Mouse (Mus musculus) stomach, embryonic 14.5 days (tissue): ENCODE data around the gene Sycp1. TPM values are rescaled to one million over a fixed set of nuclear protein-coding genes. Genes with fewer than 3 reads are reported as not detected.

Source experiments
- ATAC-seq: fragments of 200-750 bp; cut with Nextera tagmentation; 2 replicates; pipeline ENCODE4 v1.8.0; 2017; ENCODE audit warnings: low read depth, moderate TSS enrichment; ENCODE audit not compliant: insufficient number of reproducible peaks, insufficient read depth, low FRiP score
- H3K27ac ChIP-seq: fragments of 300-500 bp; sonication (generic); 2 replicates; pipeline ENCODE4 v1.5.1; 2014; ENCODE audit warnings: mild to moderate bottlenecking, low read length, moderate library complexity, mixed read lengths
- H3K27me3 ChIP-seq: fragments of 300-500 bp; sonication (generic); 2 replicates; pipeline ENCODE4 v1.6.1; 2014; ENCODE audit warnings: low read length, control low read depth, mixed read lengths; ENCODE audit not compliant: control insufficient read depth, insufficient read depth
- H3K36me3 ChIP-seq: fragments of 300-500 bp; sonication (generic); 2 replicates; pipeline ENCODE4 v1.6.1; 2014; ENCODE audit warnings: mild to moderate bottlenecking, control low read depth, low read length, moderate library complexity, mixed read lengths; ENCODE audit not compliant: control insufficient read depth, insufficient read depth
- H3K4me1 ChIP-seq: fragments of 300-500 bp; sonication (generic); 2 replicates; pipeline ENCODE4 v1.6.1; 2014; ENCODE audit warnings: low read length, control low read depth, mixed read lengths; ENCODE audit not compliant: control insufficient read depth, insufficient read depth
- H3K4me2 ChIP-seq: fragments of 300-500 bp; sonication (generic); replicated peaks from 2 replicates; pipeline ENCODE4 v1.6.1; 2014; ENCODE audit warnings: low read depth, low read length, control low read depth
- H3K4me3 ChIP-seq: fragments of 300-500 bp; sonication (generic); 2 replicates; pipeline ENCODE4 v1.5.1; 2014; ENCODE audit warnings: low read depth, low read length, control low read depth
- H3K9ac ChIP-seq: fragments of 300-500 bp; sonication (generic); replicated peaks from 2 replicates; pipeline ENCODE4 v1.6.1; 2014; ENCODE audit warnings: low read depth, mild to moderate bottlenecking, control low read depth, low read length, moderate library complexity, mixed read lengths
- H3K9me3 ChIP-seq: fragments of 300-500 bp; sonication (generic); 2 replicates; pipeline ENCODE4 v1.6.1; 2016; ENCODE audit warnings: low read depth, low read length, control low read depth; ENCODE audit not compliant: control insufficient read depth
- WGBS: fragments of 180-500 bp; shearing (Covaris S2); extraction: QIAGEN DNeasy Blood & Tissue Kit; methylation state at CpG from one replicate; pipeline ENCODE4 v1.1.7; 2014; 5-methylcytosine and 5-hydroxymethylcytosine counted together
- polyA plus RNA-seq: library from polyadenylated mRNA; unstranded; fragments of >200 nt; fragmentation: Nextera tagmentation; extraction: Ambion mirVana; gene quantifications from 2 replicates; pipeline ENCODE4 v1.2.1, GENCODE M21; 2014

Sycp1 gene
- polyA plus RNA-seq = not detected in 2 replicates

GRCm38 (mm10) chr3:102935451-102936354 lies at the start of gene Sycp1:
Gene Sycp1, minus strand, starts transcription at chr3:102936100.
- Histone ChIP-seq H3K27ac (no peak within 1 kb of the TSS), H3K36me3 (no peaks in the 10 kb centered on the region), H3K9me3 (peaks cover 6% of the 10 kb centered on the region; the same call in 1 of the 2 replicates), H3K4me3 (no peak within 1 kb of the TSS), H3K4me2 (no peak within 1 kb of the TSS), H3K27me3 (no peaks in the 10 kb centered on the region), H3K9ac (no peak within 1 kb of the TSS), H3K4me1 (no peaks in the 10 kb centered on the region)
- 92% methylated on average over 78 of the region's 78 CpGs for WGBS
- ATAC-seq = no peak

GRCm38 (mm10) chr3:102980349-102980736 lies 44.4 kb upstream of the Sycp1 start:
- no peak overlapping the region for H3K4me2 ChIP-seq
- H3K4me3 ChIP-seq = no peak overlapping the region
- 39% methylated on average over 3 of the region's 3 CpGs for WGBS
- H3K27ac ChIP-seq = no peak overlapping the region
- no peak overlapping the region for H3K9ac ChIP-seq
- no peaks in the 10 kb centered on the region for H3K27me3 ChIP-seq
- H3K9me3 ChIP-seq = no peaks in the 10 kb centered on the region
- no peaks in the 10 kb centered on the region for H3K36me3 ChIP-seq
- no peak for ATAC-seq
- H3K4me1 ChIP-seq = no peaks in the 10 kb centered on the region

GRCm38 (mm10) chr3:102979550-102980348 lies 43.8 kb upstream of the Sycp1 start:
- WGBS = 29% methylated on average over 10 of the region's 10 CpGs
- no peaks in the 10 kb centered on the region for H3K27me3 ChIP-seq
- H3K27ac ChIP-seq = no peak overlapping the region
- no peaks in the 10 kb centered on the region for H3K9me3 ChIP-seq
- ATAC-seq = 0 out of 2 replicates have a peak, but pooled peaks have one; percentile 46
- H3K36me3 ChIP-seq = no peaks in the 10 kb centered on the region
- no peak overlapping the region for H3K9ac ChIP-seq
- no peaks in the 10 kb centered on the region for H3K4me1 ChIP-seq
- H3K4me2 ChIP-seq = no peak overlapping the region
- no peak overlapping the region for H3K4me3 ChIP-seq

DNA sequence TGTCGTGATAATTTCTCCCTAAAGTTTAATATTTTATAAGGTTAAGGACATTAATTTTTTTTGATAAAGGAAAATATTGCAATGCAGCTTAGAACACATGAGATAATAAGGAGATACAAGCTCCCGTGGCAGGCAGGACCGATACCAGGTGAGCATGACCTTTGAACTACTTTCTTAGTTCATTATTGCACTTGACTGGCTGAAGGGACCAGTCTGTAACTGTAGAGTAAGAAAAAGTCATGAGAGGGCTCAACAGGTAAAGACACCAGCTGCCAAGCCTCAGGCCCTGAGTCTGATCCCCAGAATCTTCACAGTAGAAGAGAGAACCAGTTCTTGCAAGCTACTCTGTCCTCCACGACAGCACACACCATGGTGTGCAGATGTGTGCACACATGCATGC lies 41.0 kb upstream of the Sycp1 start:
- Histone ChIP-seq H3K4me2 (no peak overlapping the region), H3K4me1 (no peaks in the 10 kb centered on the region), H3K4me3 (no peak overlapping the region), H3K9me3 (no peaks in the 10 kb centered on the region), H3K36me3 (no peaks in the 10 kb centered on the region), H3K27me3 (no peaks in the 10 kb centered on the region), H3K9ac (no peak overlapping the region), H3K27ac (no peak overlapping the region)
- no peak for ATAC-seq
- WGBS = 77% methylated on average over 4 of the region's 4 CpGs

DNA sequence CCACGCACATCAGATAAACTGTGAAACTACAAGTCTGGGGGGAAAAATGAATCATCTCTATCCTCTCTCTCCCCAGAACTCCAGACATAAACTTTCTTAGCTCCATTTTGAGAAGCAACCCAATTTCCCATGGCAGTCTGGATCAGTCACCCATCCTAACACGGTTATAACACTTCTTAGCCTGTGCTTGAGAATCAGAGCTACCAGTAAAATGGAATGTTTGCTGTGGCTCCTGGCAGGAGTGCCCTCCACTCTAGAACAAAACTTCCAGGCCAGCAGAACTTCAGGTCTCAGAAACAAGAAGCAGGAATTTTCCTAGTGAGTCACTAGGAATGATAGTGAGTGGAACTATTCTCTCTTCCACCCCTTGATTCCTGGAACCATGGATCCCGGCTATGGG lies 34.6 kb upstream of the Sycp1 start:
- Histone ChIP-seq H3K4me2 (no peak overlapping the region), H3K36me3 (no peaks in the 10 kb centered on the region), H3K27ac (no peak overlapping the region), H3K9me3 (no peaks in the 10 kb centered on the region), H3K9ac (no peak overlapping the region), H3K27me3 (no peaks in the 10 kb centered on the region), H3K4me3 (no peak overlapping the region), H3K4me1 (no peaks in the 10 kb centered on the region)
- no peak for ATAC-seq
- 73% methylated on average over 3 of the region's 3 CpGs for WGBS

DNA sequence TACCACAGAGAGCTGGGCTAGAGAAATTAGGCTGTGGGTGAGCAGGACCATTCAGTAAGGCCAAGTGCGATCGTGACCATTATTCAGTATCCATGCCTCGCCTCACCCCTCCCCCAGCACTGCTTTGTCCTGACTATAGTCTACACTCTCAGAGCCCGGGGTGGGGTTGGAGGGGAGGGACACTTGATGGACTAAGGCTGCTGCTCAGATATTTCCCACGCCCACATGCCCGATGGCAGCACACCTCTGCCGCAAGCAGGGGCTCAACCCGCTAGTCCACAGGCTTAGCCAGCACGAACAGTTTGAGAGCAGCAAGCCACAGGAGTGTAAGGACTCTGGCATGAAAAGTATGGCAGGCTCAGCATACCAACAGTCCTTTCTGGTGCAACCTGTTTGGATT lies 34.2 kb upstream of the Sycp1 start:
- no peak overlapping the region for H3K27ac ChIP-seq
- ATAC-seq = no peak
- H3K4me1 ChIP-seq = no peaks in the 10 kb centered on the region
- H3K36me3 ChIP-seq = no peaks in the 10 kb centered on the region
- no peak overlapping the region for H3K4me3 ChIP-seq
- no peak overlapping the region for H3K9ac ChIP-seq
- H3K4me2 ChIP-seq = no peak overlapping the region
- H3K9me3 ChIP-seq = no peaks in the 10 kb centered on the region
- WGBS = 58% methylated on average over 9 of the region's 9 CpGs
- no peaks in the 10 kb centered on the region for H3K27me3 ChIP-seq

DNA sequence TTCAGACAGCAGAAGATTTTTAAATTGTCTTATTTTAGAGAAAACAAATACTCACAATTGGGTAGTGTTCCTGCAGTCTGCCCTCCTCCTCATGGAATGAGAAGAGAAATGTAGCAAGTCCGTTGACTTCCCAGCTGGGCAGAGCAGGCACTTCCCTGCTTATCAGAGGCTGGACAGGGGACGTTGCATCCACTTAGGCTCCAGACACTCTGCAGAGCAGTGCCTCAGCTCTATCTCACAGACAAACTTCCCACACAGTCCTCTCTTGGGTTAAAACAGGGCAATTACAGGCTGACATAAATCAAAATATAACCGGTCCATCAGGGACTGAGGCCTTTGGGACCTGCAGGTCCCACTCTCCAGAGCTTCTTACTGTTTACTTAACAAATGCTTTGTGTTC lies 28.1 kb upstream of the Sycp1 start, which contains the start of gene Nr1h5:
Gene Nr1h5, minus strand, starts transcription at position 101 of the 400 bp plus-strand sequence.
- no peaks in the 10 kb centered on the region for H3K9me3 ChIP-seq

DNA sequence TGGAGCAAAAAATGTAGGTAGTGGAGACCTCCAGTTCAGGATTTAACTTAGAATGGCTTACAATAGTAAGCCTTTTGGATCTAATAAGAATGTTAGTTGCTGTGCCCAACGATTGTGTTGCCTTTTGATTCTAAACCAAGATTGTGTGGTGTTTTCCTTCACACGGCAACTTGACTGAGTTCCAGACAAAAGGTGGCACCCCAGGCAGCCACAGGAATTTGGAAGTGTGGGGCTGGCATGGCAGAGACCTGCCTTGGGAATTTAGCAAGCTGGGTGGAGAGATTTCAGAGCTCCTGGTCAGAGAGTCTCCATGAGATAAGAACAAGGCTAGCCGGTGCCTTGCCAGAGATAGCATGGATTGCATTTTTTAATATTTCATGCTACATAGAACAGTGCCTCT lies 19.7 kb upstream of the Sycp1 start:
- Histone ChIP-seq H3K9me3 (no peaks in the 10 kb centered on the region), H3K4me1 (no peaks in the 10 kb centered on the region), H3K4me3 (no peak overlapping the region), H3K27ac (no peak overlapping the region), H3K27me3 (no peaks in the 10 kb centered on the region), H3K9ac (no peak overlapping the region), H3K36me3 (no peaks in the 10 kb centered on the region), H3K4me2 (no peak overlapping the region)
- ATAC-seq = no peak
- WGBS = 60% methylated on average over 3 of the region's 3 CpGs

More for the DNA sequence above, 28.1 kb upstream of the Sycp1 start, which contains the start of gene Nr1h5:
- Histone ChIP-seq H3K4me3 (no peak within 1 kb of the TSS), H3K36me3 (no peaks in the 10 kb centered on the region), H3K4me2 (no peak within 1 kb of the TSS), H3K27me3 (no peaks in the 10 kb centered on the region), H3K9ac (no peak within 1 kb of the TSS), H3K4me1 (no peaks in the 10 kb centered on the region), H3K27ac (no peak within 1 kb of the TSS)
- ATAC-seq = no peak
- 13% methylated on average over 3 of the region's 3 CpGs for WGBS
